Mouse (Mus musculus): Measurements from ENCODE around the gene Trappc6a.

Gene Trappc6a

GRCm38 (mm10) chr7:19523757-19524419 is 15.7 kb downstream of the Trappc6a start:
- DNase-seq (ENCODE audit: low read depth): peak; percentile 33

- DNase-seq (ENCODE audit: low read depth): no peak
Measured at GRCm38 (mm10) chr7:19524420-19525104, 16.4 kb downstream of the Trappc6a start.

GRCm38 (mm10) chr7:19525105-19525481 is 16.9 kb downstream of the Trappc6a start:
- DNase-seq (ENCODE audit: low read depth): no peak

- no peak for DNase-seq (ENCODE audit: low read depth)
Measured at GRCm38 (mm10) chr7:19531077-19531476, 22.9 kb downstream of the Trappc6a start.

- DNase-seq (ENCODE audit: low read depth): no peak
Measured at GRCm38 (mm10) chr7:19532240-19532639, 24.0 kb downstream of the Trappc6a start.

GRCm38 (mm10) chr7:19534676-19535075 is 26.5 kb downstream of the Trappc6a start:
- DNase-seq (ENCODE audit: low read depth): no peak

- no peak for DNase-seq (ENCODE audit: low read depth)
Measured at GRCm38 (mm10) chr7:19540771-19541566, 32.8 kb downstream of the Trappc6a start.

GRCm38 (mm10) chr7:19541681-19542154 is 33.5 kb downstream of the Trappc6a start:
- DNase-seq (ENCODE audit: low read depth): no peak

- no peak for DNase-seq (ENCODE audit: low read depth)
Measured at GRCm38 (mm10) chr7:19542155-19542691, 34.0 kb downstream of the Trappc6a start.

- peak; percentile 71 for DNase-seq (ENCODE audit: low read depth)
Measured at GRCm38 (mm10) chr7:19543584-19543983, 35.4 kb downstream of the Trappc6a start.

- DNase-seq (ENCODE audit: low read depth): no peak
Measured at GRCm38 (mm10) chr7:19546007-19546406, 37.8 kb downstream of the Trappc6a start.

GRCm38 (mm10) chr7:19547344-19547969 is 39.3 kb downstream of the Trappc6a start:
- DNase-seq (ENCODE audit: low read depth): no peak

GRCm38 (mm10) chr7:19549394-19549793 is 41.2 kb downstream of the Trappc6a start:
- DNase-seq (ENCODE audit: low read depth): no peak

GRCm38 (mm10) chr7:19551634-19552033 is 43.4 kb downstream of the Trappc6a start:
- DNase-seq (ENCODE audit: low read depth): no peak

- DNase-seq (ENCODE audit: low read depth): no peak
Measured at GRCm38 (mm10) chr7:19552443-19552842, 44.2 kb downstream of the Trappc6a start.

GRCm38 (mm10) chr7:19554168-19554567 is 46.0 kb downstream of the Trappc6a start:
- DNase-seq (ENCODE audit: low read depth): no peak

- DNase-seq (ENCODE audit: low read depth): no peak
Measured at GRCm38 (mm10) chr7:19557086-19557485, 48.9 kb downstream of the Trappc6a start.

- DNase-seq (ENCODE audit: low read depth): no peak
Measured at GRCm38 (mm10) chr7:19557982-19558900, 50.0 kb downstream of the Trappc6a start.

- DNase-seq (ENCODE audit: low read depth): peak; percentile 62
Measured at GRCm38 (mm10) chr7:19558965-19559364, 50.8 kb downstream of the Trappc6a start.

- no peak for DNase-seq (ENCODE audit: low read depth)
Measured at GRCm38 (mm10) chr7:19560491-19561260, 52.5 kb downstream of the Trappc6a start.
